Mouse (Mus musculus): ENCODE measurements around the gene Asb9.

- TF ChIP-seq CTCF (IDR thresholded peaks at IDR 0.05; ENCODE audit: low read depth, low read length) (no peak), GATA1 (IDR thresholded peaks at IDR 0.05; ENCODE audit: borderline replicate concordance, low read length) (no peak), TAL1 (conservative IDR thresholded peaks at IDR 0.05; ENCODE audit: low read depth, low read length) (no peak), GATA2 (IDR thresholded peaks at IDR 0.05; ENCODE audit: borderline replicate concordance, low read depth, low read length) (no peak), POLR2AphosphoS5 (IDR thresholded peaks at IDR 0.05; ENCODE audit: insufficient replicate concordance, low read depth, low read length) (no peak)
These were observed 3.9 kb upstream of the Asb9 start for GRCm38 (mm10) chrX:164502258-164502657.
